Mouse (Mus musculus) CH12.LX (cell line): ENCODE results near the gene Dscaml1. TPM values are rescaled to one million over a fixed set of nuclear protein-coding genes. Genes with fewer than 3 reads are reported as not detected.

Experiments
- DNase-seq: peaks from one replicate; pipeline ENCODE4 v3.0.0-alpha.2; 2013; ENCODE audit errors: extremely low read depth
- H3K27ac ChIP-seq: 2 replicates; pipeline ENCODE4 v1.5.1; 2012; ENCODE audit warnings: low read depth, mild to moderate bottlenecking, control low read depth, moderate library complexity; ENCODE audit not compliant: insufficient read depth
- H3K27me3 ChIP-seq: replicated peaks from 2 replicates; pipeline ENCODE3; 2012; ENCODE audit warnings: inconsistent platforms
- H3K36me3 ChIP-seq, 2 experiments: replicated peaks in 1 of 2; 2 replicates each; pipeline versions ENCODE3 to v1.6.1; 2012; ENCODE audit warnings: inconsistent platforms in 1 of 2, low read length in 1 of 2, mild to moderate bottlenecking in 1 of 2, mixed read lengths in 1 of 2, moderate library complexity in 1 of 2; ENCODE audit not compliant: control insufficient read depth in 1 of 2, insufficient read depth in 1 of 2
- H3K4me1 ChIP-seq, 2 experiments: 2 replicates each; pipeline ENCODE4 v1.6.1; 2012; ENCODE audit warnings: inconsistent platforms in 1 of 2, moderate library complexity in 1 of 2; ENCODE audit not compliant: insufficient read depth in 2 of 2, control insufficient read depth in 1 of 2
- H3K4me2 ChIP-seq: 2 replicates; pipeline ENCODE4 v1.6.1; 2012; ENCODE audit warnings: low read depth, mild to moderate bottlenecking, control low read depth; ENCODE audit not compliant: poor library complexity, insufficient read depth, severe bottlenecking
- H3K4me3 ChIP-seq, 3 experiments: fragments of 150-350 bp in 1 of 3; sonication (generic) in 1 of 3; replicated peaks in 1 of 3; 2 replicates each; pipeline versions ENCODE3 to v1.5.1; 2011 to 2012; ENCODE audit warnings: low read depth in 2 of 3, low read length in 2 of 3, mild to moderate bottlenecking in 2 of 3, moderate library complexity in 2 of 3, control low read depth in 1 of 3, improper control_type of control experiment in 1 of 3, inconsistent platforms in 1 of 3, mixed read lengths in 1 of 3; ENCODE audit not compliant: poor library complexity in 1 of 3
- H3K79me2 ChIP-seq: replicated peaks from 2 replicates; pipeline ENCODE4 v1.6.1; 2012; ENCODE audit warnings: mild to moderate bottlenecking, moderate library complexity; ENCODE audit not compliant: control insufficient read depth, poor library complexity, insufficient read depth, severe bottlenecking; ENCODE audit errors: extremely low read depth
- H3K9ac ChIP-seq: 2 replicates; pipeline ENCODE4 v1.6.1; 2012; ENCODE audit warnings: low read depth, mild to moderate bottlenecking, control low read depth, moderate library complexity; ENCODE audit not compliant: insufficient read depth
- H3K9me3 ChIP-seq: replicated peaks from 2 replicates; pipeline ENCODE3; 2012; ENCODE audit warnings: low read length, inconsistent platforms, mixed read lengths
- CHD2 ChIP-seq: IDR thresholded peaks from 2 replicates; pipeline ENCODE4 v1.6.1; 2011; ENCODE audit warnings: low read length, improper control_type of control experiment
- CTCF ChIP-seq, 2 experiments: IDR thresholded peaks in 1 of 2; conservative IDR thresholded peaks in 1 of 2; 2 replicates each; pipeline ENCODE4 v1.5.1; 2011 to 2012; ENCODE audit warnings: low read depth in 2 of 2, low read length in 2 of 2, improper control_type of control experiment in 1 of 2, inconsistent platforms in 1 of 2, mild to moderate bottlenecking in 1 of 2, moderate library complexity in 1 of 2
- E2F4 ChIP-seq: IDR thresholded peaks from 2 replicates; pipeline ENCODE4 v1.6.1; 2011; ENCODE audit warnings: low read depth, low read length, improper control_type of control experiment; ENCODE audit not compliant: insufficient replicate concordance
- EP300 ChIP-seq: IDR thresholded peaks from 2 replicates; pipeline ENCODE4 v1.6.1; 2011; ENCODE audit warnings: low read length, improper control_type of control experiment
- HCFC1 ChIP-seq: IDR thresholded peaks from 2 replicates; pipeline ENCODE4 v1.6.1; 2012; ENCODE audit warnings: low read depth, mild to moderate bottlenecking, inconsistent platforms, low read length, improper control_type of control experiment
- IRF4 ChIP-seq: IDR thresholded peaks from 2 replicates; pipeline ENCODE4 v1.6.1; 2014; ENCODE audit warnings: low read depth, mild to moderate bottlenecking, inconsistent platforms, low read length, improper control_type of control experiment
- JUND ChIP-seq: conservative IDR thresholded peaks from 2 replicates; pipeline ENCODE4 v1.6.1; 2011; ENCODE audit warnings: low read depth, low read length, improper control_type of control experiment
- KAT2A ChIP-seq: IDR thresholded peaks from 2 replicates; pipeline ENCODE4 v1.6.1; 2012; ENCODE audit warnings: low read length, improper control_type of control experiment, inconsistent platforms; ENCODE audit not compliant: insufficient replicate concordance
- MAFK ChIP-seq: IDR thresholded peaks from 2 replicates; pipeline ENCODE4 v1.6.1; 2011; ENCODE audit warnings: low read length, improper control_type of control experiment; ENCODE audit not compliant: insufficient replicate concordance
- POLR2A ChIP-seq: IDR thresholded peaks from 2 replicates; pipeline ENCODE4 v1.6.1; 2011; ENCODE audit warnings: low read depth, mild to moderate bottlenecking, improper control_type of control experiment, low read length
- POLR2AphosphoS2 ChIP-seq: IDR thresholded peaks from 2 replicates; pipeline ENCODE4 v1.6.1; 2011; ENCODE audit warnings: low read depth, low read length, improper control_type of control experiment
- RAD21 ChIP-seq: IDR thresholded peaks from 2 replicates; pipeline ENCODE4 v1.6.1; 2011; ENCODE audit warnings: low read depth, mild to moderate bottlenecking, low read length, improper control_type of control experiment, moderate library complexity
- RCOR1 ChIP-seq: conservative IDR thresholded peaks from 2 replicates; pipeline ENCODE4 v1.6.1; 2012; ENCODE audit warnings: low read depth, mild to moderate bottlenecking, inconsistent platforms, low read length, improper control_type of control experiment
- SIN3A ChIP-seq: IDR thresholded peaks from 2 replicates; pipeline ENCODE4 v1.6.1; 2012; ENCODE audit warnings: low read length, improper control_type of control experiment, inconsistent platforms
- SMC3 ChIP-seq: IDR thresholded peaks from 2 replicates; pipeline ENCODE4 v1.6.1; 2011; ENCODE audit warnings: low read depth, low read length, improper control_type of control experiment
- TBP ChIP-seq: conservative IDR thresholded peaks from 2 replicates; pipeline ENCODE4 v1.6.1; 2011; ENCODE audit warnings: low read depth, low read length, improper control_type of control experiment
- TCF12 ChIP-seq: IDR thresholded peaks from 2 replicates; pipeline ENCODE4 v1.6.1; 2014; ENCODE audit warnings: low read depth, mild to moderate bottlenecking, inconsistent platforms, low read length, improper control_type of control experiment
- USF1 ChIP-seq: IDR thresholded peaks from 2 replicates; pipeline ENCODE4 v1.6.1; 2014; ENCODE audit warnings: low read depth, mild to moderate bottlenecking, inconsistent platforms, low read length, improper control_type of control experiment
- ZC3H11A ChIP-seq: IDR thresholded peaks from 2 replicates; pipeline ENCODE4 v1.6.1; 2012; ENCODE audit warnings: low read depth, mild to moderate bottlenecking, inconsistent platforms, low read length, improper control_type of control experiment
- ZKSCAN1 ChIP-seq: IDR thresholded peaks from 2 replicates; pipeline ENCODE4 v1.6.1; 2012; ENCODE audit warnings: low read depth, inconsistent platforms, low read length, improper control_type of control experiment, borderline replicate concordance
- ZMIZ1 ChIP-seq: IDR thresholded peaks from 2 replicates; pipeline ENCODE4 v1.6.1; 2012; ENCODE audit warnings: low read depth, mild to moderate bottlenecking, inconsistent platforms, low read length, improper control_type of control experiment
- dilution Hi-C: fragments of 300-500 bp; cut with MboI; formaldehyde crosslinking; loops from 2 replicates; pipeline ENCODE4 v1.14.3; 2020; ENCODE audit warnings: low sequenced_read_pairs; ENCODE audit not compliant: extremely low pct_unique_long_range_greater_than_20kb, extremely low pct_ligation_motif_present
- in situ Hi-C: fragments of 300-500 bp; cut with MboI; formaldehyde crosslinking; loops from 3 replicates; pipeline ENCODE4 v1.14.3; 2019; ENCODE audit warnings: low sequenced_read_pairs, low pct_ligation_motif_present, low pct_unique_long_range_greater_than_20kb, mixed read lengths
- polyA plus RNA-seq: library from polyadenylated mRNA; unstranded; fragments of >175 nt; gene quantifications from 2 replicates; pipeline ENCODE4 v1.2.1, GENCODE M21; 2012; ENCODE audit warnings: low read depth; ENCODE audit not compliant: insufficient read length
- total RNA-seq, 2 experiments: library from RNA; depleted of rRNA; stranded (reverse); fragments of 300-350 nt in 1 of 2; fragments of >200 nt in 1 of 2; gene quantifications; 2 replicates each; pipeline ENCODE4 v1.2.3; 2012 to 2014

Dscaml1 gene
- total and polyA plus RNA-seq, 3 experiments, result not detected

DNA sequence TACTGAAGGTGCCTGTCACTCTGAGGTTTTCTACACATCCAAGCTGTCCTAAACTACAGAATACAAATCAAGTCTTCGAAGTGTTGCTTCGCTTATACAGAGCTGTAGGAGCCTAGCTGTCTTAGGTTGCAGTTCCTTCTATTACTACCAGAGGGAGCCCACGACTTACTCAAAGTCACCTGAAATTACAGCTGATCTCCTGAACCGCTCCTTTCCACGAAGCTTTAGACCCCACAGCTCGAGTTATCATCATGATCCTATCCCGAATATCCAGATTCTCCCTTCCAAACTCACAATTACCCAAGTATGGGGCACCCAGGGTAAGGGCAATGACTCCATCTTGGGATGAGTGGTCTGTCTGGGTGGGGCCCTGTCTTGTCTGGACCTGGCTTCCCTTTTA, 14.6 kb upstream of the Dscaml1 start:
- no peak overlapping the region for H3K4me3 ChIP-seq
- peak overlapping the region; percentile 72 for H3K4me2 ChIP-seq
- no peaks in the 10 kb centered on the region for H3K9me3 ChIP-seq
- peak; percentile 75 for DNase-seq
- no peak overlapping the region for H3K27ac ChIP-seq
- H3K79me2 ChIP-seq, result no peaks in the 10 kb centered on the region
- H3K36me3 ChIP-seq, result no peaks in the 10 kb centered on the region
- H3K4me1 ChIP-seq, result peaks cover 5 to 22% of the 10 kb centered on the region in 2 experiments
- peaks cover 16% of the 10 kb centered on the region for H3K27me3 ChIP-seq
- no peak overlapping the region; the same call in 1 of the 2 replicates for H3K9ac ChIP-seq
- TF ChIP-seq POLR2AphosphoS2 (no peak), ZC3H11A (peak; percentile 71), TCF12 (0 out of 2 replicates have a peak, but pooled peaks have one; percentile 3), CTCF (conservative IDR thresholded peaks at IDR 0.05 in 1 of 2, IDR thresholded peaks at IDR 0.05 in 1 of 2; ENCODE audit: low read depth in 2 of 2, low read length in 2 of 2) (peak; percentile 67 to 94; a peak in 3 of 4 replicates), ZKSCAN1 (no peak), ZMIZ1 (no peak), RAD21 (peak; percentile 91), USF1 (no peak), MAFK (no peak), SMC3 (peak; percentile 90), SIN3A (peak; percentile 57; the same call in 1 of the 2 replicates), KAT2A (no peak), IRF4 (peak; percentile 43; the same call in 1 of the 2 replicates), RCOR1 (no peak)
- in situ Hi-C loops (loop anchor here (10.0 kb wide), 1 partner anchor 333 kb away; no protein-coding TSS in a partner anchor), dilution Hi-C loops (no loop called here)

DNA sequence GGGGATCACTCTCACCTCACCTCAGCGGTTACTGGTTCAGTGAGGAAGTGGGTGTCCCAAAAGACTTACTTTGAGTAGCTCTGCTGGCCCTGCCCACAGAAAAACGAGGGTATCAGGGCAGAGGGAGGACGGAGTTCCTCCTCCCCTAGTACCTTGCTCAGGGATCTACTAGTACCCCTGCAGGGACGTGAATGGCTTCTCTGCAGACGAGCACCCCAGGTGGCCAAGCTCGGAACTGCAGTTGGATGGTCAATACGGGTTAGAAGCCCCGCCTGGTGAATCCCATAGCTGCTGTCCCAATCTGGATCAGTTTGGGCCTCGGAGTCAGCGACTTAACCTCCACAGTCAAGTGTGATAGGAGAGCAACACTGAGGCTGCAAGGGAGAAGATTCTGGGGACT, 14.1 kb upstream of the Dscaml1 start:
- Histone ChIP-seq H3K4me1 (peaks cover 6 to 24% of the 10 kb centered on the region in 2 experiments), H3K27ac (no peak overlapping the region), H3K9ac (no peak overlapping the region; the same call in 1 of the 2 replicates), H3K27me3 (peaks cover 14% of the 10 kb centered on the region), H3K4me2 (peak overlapping the region; percentile 72), H3K79me2 (no peaks in the 10 kb centered on the region), H3K4me3 (no peak overlapping the region), H3K36me3 (no peaks in the 10 kb centered on the region), H3K9me3 (no peaks in the 10 kb centered on the region)
- dilution Hi-C loops, result no loop called here
- TF ChIP-seq IRF4 (no peak), EP300 (no peak), MAFK (no peak), POLR2AphosphoS2 (no peak), RAD21 (peak; percentile 37), CTCF (conservative IDR thresholded peaks at IDR 0.05 in 1 of 2, IDR thresholded peaks at IDR 0.05 in 1 of 2; ENCODE audit: low read depth in 2 of 2, low read length in 2 of 2) (peak; percentile 76 to 90), SMC3 (peak; percentile 22), SIN3A (no peak; the same call in 1 of the 2 replicates), POLR2A (no peak), JUND (no peak), CHD2 (no peak), E2F4 (no peak), TCF12 (no peak), USF1 (no peak), TBP (no peak), HCFC1 (no peak)
- peak; percentile 87 for DNase-seq
- in situ Hi-C loops, result loop anchor here (10.0 kb wide), 1 partner anchor 333 kb away; no protein-coding TSS in a partner anchor
